Mouse (Mus musculus) spleen, adult 10 weeks (tissue): ENCODE measurements around the gene Vmn1r157. TPM values are rescaled to one million over a fixed set of nuclear protein-coding genes. Genes with fewer than 3 reads are reported as not detected.

ENCODE experiments used
- polyA plus RNA-seq: library from polyadenylated mRNA; stranded (reverse); fragments of 350-450 nt; fragmentation: Illumina TruSeq; extraction: RNeasy Lipid Tissue Mini Kit (QIAGEN cat#74804); gene quantifications from one replicate; pipeline ENCODE4 v1.2.3, GENCODE M21; 2015; ENCODE audit warnings: low replicate concordance; ENCODE audit not compliant: insufficient read depth

Vmn1r157 gene
- not detected for polyA plus RNA-seq

GRCm38 (mm10) chr7:22761397-22761796 is at the start of gene Vmn1r157:
Gene Vmn1r157, plus strand, starts transcription at chr7:22761697.

GRCm38 (mm10) chr7:22719610-22720009 is 41.9 kb upstream of the Vmn1r157 start, which contains the start of gene Gm4567:
Gene Gm4567, minus strand, starts transcription at chr7:22719710.

GRCm38 (mm10) chr7:22790682-22791081 is 29.2 kb downstream of the Vmn1r157 start, which contains the start of gene Vmn1r158:
Gene Vmn1r158, minus strand, starts transcription at chr7:22790782.

Other genes with a start within 250 kb of the Vmn1r157 start
- gene Vmn1r152, start 238.7 kb upstream of the Vmn1r157 start, polyA plus RNA-seq = not detected
- gene Gm8677, start 226.8 kb upstream of the Vmn1r157 start, polyA plus RNA-seq = not detected
- gene Gm4201, start 196.4 kb upstream of the Vmn1r157 start, polyA plus RNA-seq = not detected
- not detected for gene Gm4565, start 173.6 kb upstream of the Vmn1r157 start, polyA plus RNA-seq
- gene Vmn1r155, start 103.7 kb upstream of the Vmn1r157 start, polyA plus RNA-seq = not detected
- gene Gm8693, start 69.4 kb upstream of the Vmn1r157 start, polyA plus RNA-seq = not detected
- gene Gm4567, start 42.0 kb upstream of the Vmn1r157 start, polyA plus RNA-seq = not detected
- not detected for gene Vmn1r158, start 29.1 kb downstream of the Vmn1r157 start, polyA plus RNA-seq
- not detected for gene Vmn1r159, start 81.9 kb downstream of the Vmn1r157 start, polyA plus RNA-seq
- not detected for gene Vmn1r160, start 109.5 kb downstream of the Vmn1r157 start, polyA plus RNA-seq
- gene Gm4214, start 223.0 kb downstream of the Vmn1r157 start, polyA plus RNA-seq = not detected